Mouse (Mus musculus) heart, postnatal 0 days (tissue): ENCODE measurements around the gene Snip1.

Source experiments
- CTCF ChIP-seq: IDR thresholded peaks from 2 replicates; pipeline ENCODE4 v1.5.1; 2016; ENCODE audit warnings: antibody characterized with exemption, control low read depth, low read depth
- EP300 ChIP-seq: IDR thresholded peaks from 2 replicates; pipeline ENCODE4 v1.6.1; 2016; ENCODE audit warnings: antibody characterized with exemption, low read depth

DNA sequence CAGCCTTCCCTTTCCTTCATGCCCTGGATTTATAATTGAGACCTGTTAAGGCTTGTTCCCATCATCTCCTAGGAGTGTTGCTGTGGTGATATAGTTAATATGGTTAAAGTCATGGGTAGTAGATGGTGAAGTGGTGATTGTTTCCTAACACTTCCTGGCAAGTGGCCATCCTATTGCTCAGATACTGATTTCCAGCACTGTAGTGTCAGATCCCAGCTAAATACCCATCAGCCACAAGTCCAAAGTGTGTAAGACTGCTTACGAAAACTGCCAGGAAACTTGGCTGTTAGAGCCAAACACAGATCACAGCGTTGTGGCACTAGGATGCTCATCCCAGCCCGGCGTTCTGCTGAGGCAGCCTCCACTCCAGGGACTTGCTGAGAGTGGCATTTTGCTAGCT, 32.1 kb upstream of the Snip1 start:
- no peak for TF ChIP-seq CTCF
- no peak for TF ChIP-seq EP300
